Mouse (Mus musculus) ES-E14 (cell line): ENCODE measurements around the gene Ldb1. TPM values are rescaled to one million over a fixed set of nuclear protein-coding genes. Genes with fewer than 3 reads are reported as not detected.

ENCODE experiments used
- DNase-seq: peaks from one replicate; pipeline ENCODE4 v3.0.0-alpha.2; 2013; ENCODE audit warnings: low read depth, low spot score
- H3K27ac ChIP-seq: 2 replicates; pipeline ENCODE4 v1.5.1; 2012; ENCODE audit warnings: low read depth, mild to moderate bottlenecking, low read length, moderate library complexity, mixed read lengths; ENCODE audit not compliant: poor library complexity, insufficient read depth, severe bottlenecking
- H3K36me3 ChIP-seq: 2 replicates; pipeline ENCODE4 v1.6.1; 2012; ENCODE audit warnings: mild to moderate bottlenecking, low read length, moderate library complexity, mixed read lengths; ENCODE audit not compliant: control insufficient read depth, poor library complexity, insufficient read depth, severe bottlenecking
- H3K4me1 ChIP-seq, 2 experiments: fragments of 150-350 bp in 1 of 2; sonication (generic) in 1 of 2; 2 replicates each; pipeline ENCODE4 v1.6.1; 2012; ENCODE audit warnings: low read length in 2 of 2, mild to moderate bottlenecking in 1 of 2, mixed read lengths in 1 of 2; ENCODE audit not compliant: control insufficient read depth in 2 of 2, insufficient read depth in 2 of 2, poor library complexity in 1 of 2
- H3K4me3 ChIP-seq, 2 experiments: fragments of 150-350 bp in 1 of 2; sonication (generic) in 1 of 2; 2 replicates each; pipeline ENCODE4 v1.5.1; 2012; ENCODE audit warnings: low read length in 2 of 2, low read depth in 1 of 2, mild to moderate bottlenecking in 1 of 2, mixed read lengths in 1 of 2; ENCODE audit not compliant: insufficient read depth in 1 of 2, poor library complexity in 1 of 2, severe bottlenecking in 1 of 2
- H3K9ac ChIP-seq: 2 replicates; pipeline ENCODE4 v1.6.1; 2012; ENCODE audit warnings: low read depth, mild to moderate bottlenecking, low read length, mixed read lengths; ENCODE audit not compliant: poor library complexity, insufficient read depth, severe bottlenecking
- H3K9me3 ChIP-seq: fragments of 150-350 bp; sonication (generic); 2 replicates; pipeline ENCODE4 v1.6.1; 2012; ENCODE audit warnings: low read depth, mild to moderate bottlenecking, low read length; ENCODE audit not compliant: control insufficient read depth, insufficient read depth
- CHD2 ChIP-seq: IDR thresholded peaks from 2 replicates; pipeline ENCODE4 v1.6.1; 2014; ENCODE audit warnings: mild to moderate bottlenecking, low read depth, low read length, inconsistent platforms
- HCFC1 ChIP-seq: IDR thresholded peaks from 2 replicates; pipeline ENCODE4 v1.6.1; 2012; ENCODE audit warnings: low read length, inconsistent platforms, borderline replicate concordance; ENCODE audit not compliant: insufficient read depth
- MAFK ChIP-seq: IDR thresholded peaks from 2 replicates; pipeline ENCODE4 v1.6.1; 2014; ENCODE audit warnings: mild to moderate bottlenecking, low read depth, low read length, inconsistent platforms; ENCODE audit not compliant: insufficient read depth
- ZC3H11A ChIP-seq: IDR thresholded peaks from 2 replicates; pipeline ENCODE4 v1.6.1; 2012; ENCODE audit warnings: low read depth, mild to moderate bottlenecking, inconsistent platforms, low read length, borderline replicate concordance
- ZNF384 ChIP-seq: IDR thresholded peaks from 2 replicates; pipeline ENCODE4 v1.6.1; 2012; ENCODE audit warnings: low read depth, low read length, inconsistent platforms
- in situ Hi-C, 2 experiments: fragments of 600-800 bp; cut with MboI; formaldehyde crosslinking; loops; one replicate each; pipeline ENCODE4 v1.15.1; 2025; ENCODE audit warnings: low sequenced_read_pairs in 2 of 2, inconsistent platforms in 1 of 2; ENCODE audit not compliant: unreplicated experiment in 2 of 2
- total RNA-seq: library from RNA; depleted of rRNA; stranded (reverse); fragments of 300-350 nt; gene quantifications from 2 replicates; pipeline ENCODE4 v1.2.3, GENCODE M21; 2012

The Ldb1 gene
- total RNA-seq, 1 experiment, result 123 TPM

- Histone ChIP-seq H3K4me1 (peaks cover 3 to 15% of the 10 kb centered on the region in 2 experiments; a peak in 3 of 4 replicates), H3K9me3 (no peaks in the 10 kb centered on the region), H3K27ac (peak overlapping the region; percentile 81; the same call in 1 of the 2 replicates), H3K9ac (peak overlapping the region; percentile 81), H3K4me3 (peak overlapping the region; percentile 59 to 75), H3K36me3 (peaks cover 24% of the 10 kb centered on the region)
- DNase-seq, result peak; percentile 87
- TF ChIP-seq HCFC1 (0 out of 2 replicates have a peak, but pooled peaks have one; percentile 45), MAFK (no peak)
- in situ Hi-C loops, result no loop called here
Observed at GRCm38 (mm10) chr19:46039478-46039877, 5.5 kb downstream of the Ldb1 start.

- Histone ChIP-seq H3K27ac (peak overlapping the region; percentile 81), H3K36me3 (peaks cover 31% of the 10 kb centered on the region), H3K4me3 (peak overlapping the region; percentile 75 to 84), H3K4me1 (peaks cover 3 to 15% of the 10 kb centered on the region in 2 experiments; a peak in 3 of 4 replicates), H3K9ac (peak overlapping the region; percentile 81), H3K9me3 (no peaks in the 10 kb centered on the region)
- no peak for DNase-seq
- TF ChIP-seq ZNF384, result no peak
- TF ChIP-seq HCFC1, result no peak
- no peak for TF ChIP-seq ZC3H11A
- no peak for TF ChIP-seq MAFK
- no peak for TF ChIP-seq CHD2
- in situ Hi-C loops, result no loop called here
Observed at GRCm38 (mm10) chr19:46038851-46039260, 6.2 kb downstream of the Ldb1 start.

GRCm38 (mm10) chr19:46037925-46038850 is 6.8 kb downstream of the Ldb1 start:
- Histone ChIP-seq H3K9me3 (no peaks in the 10 kb centered on the region), H3K36me3 (peaks cover 37% of the 10 kb centered on the region), H3K4me3 (peak overlapping the region; percentile 75 to 84), H3K4me1 (peaks cover 3 to 15% of the 10 kb centered on the region in 2 experiments; a peak in 3 of 4 replicates), H3K9ac (peak overlapping the region; percentile 81), H3K27ac (peak overlapping the region; percentile 81)
- DNase-seq, result no peak
- TF ChIP-seq MAFK, result no peak
- TF ChIP-seq CHD2, result no peak
- no peak for TF ChIP-seq ZNF384
- no peak for TF ChIP-seq ZC3H11A
- TF ChIP-seq HCFC1, result no peak
- in situ Hi-C loops, result no loop called here

GRCm38 (mm10) chr19:46037243-46037924 is 7.6 kb downstream of the Ldb1 start:
- no peak for TF ChIP-seq ZNF384
- TF ChIP-seq CHD2, result 0 out of 2 replicates have a peak, but pooled peaks have one; percentile 14
- no peak for TF ChIP-seq MAFK
- no peak for TF ChIP-seq HCFC1
- TF ChIP-seq ZC3H11A, result no peak
- Histone ChIP-seq H3K4me1 (peaks cover 3 to 18% of the 10 kb centered on the region in 2 experiments), H3K9ac (peak overlapping the region; percentile 81; the same call in 1 of the 2 replicates), H3K27ac (peak overlapping the region; percentile 70; the same call in 1 of the 2 replicates), H3K9me3 (no peaks in the 10 kb centered on the region), H3K4me3 (peak overlapping the region; percentile 75 to 84), H3K36me3 (peaks cover 45% of the 10 kb centered on the region)
- peak; percentile 66 for DNase-seq
- in situ Hi-C loops, result no loop called here
